Mouse (Mus musculus): Measurements from ENCODE around the gene St8sia4. TPM values are rescaled to one million over a fixed set of nuclear protein-coding genes. Genes with fewer than 3 reads are reported as not detected.

St8sia4 gene
- polyA plus RNA-seq, 1 experiment from 2014 or later = 7.5 TPM

- Histone ChIP-seq H3K36me3 (ENCODE audit: control insufficient read depth, insufficient read depth, low read length) (no peaks in the 10 kb centered on the region), H3K27me3 (ENCODE audit: control insufficient read depth, insufficient read depth, low read length) (no peaks in the 10 kb centered on the region), H3K4me1 (ENCODE audit: control insufficient read depth, insufficient read depth, low read length) (no peaks in the 10 kb centered on the region), H3K9ac (replicated peaks; ENCODE audit: low read depth, low read length) (no peak overlapping the region), H3K4me2 (replicated peaks; ENCODE audit: low read depth, low read length) (no peak overlapping the region), H3K27ac (ENCODE audit: low read length) (no peak overlapping the region), H3K4me3 (ENCODE audit: low read depth, low read length) (no peak overlapping the region), H3K9me3 (ENCODE audit: control insufficient read depth, low read depth, low read length) (no peaks in the 10 kb centered on the region)
- WGBS = 85% methylated on average over 2 of the region's 2 CpGs
- ATAC-seq (ENCODE audit: insufficient number of reproducible peaks, insufficient read depth, low FRiP score, low read depth) = no peak
Observed at GRCm38 (mm10) chr1:95610017-95610416, 57.4 kb downstream of the St8sia4 start.

GRCm38 (mm10) chr1:95609045-95609444 is 58.3 kb downstream of the St8sia4 start:
- no peaks in the 10 kb centered on the region for H3K4me1 ChIP-seq (ENCODE audit: control insufficient read depth, insufficient read depth, low read length)
- H3K4me3 ChIP-seq (ENCODE audit: low read depth, low read length) = no peak overlapping the region
- H3K9ac ChIP-seq (replicated peaks; ENCODE audit: low read depth, low read length) = no peak overlapping the region
- H3K9me3 ChIP-seq (ENCODE audit: control insufficient read depth, low read depth, low read length) = no peaks in the 10 kb centered on the region
- H3K27me3 ChIP-seq (ENCODE audit: control insufficient read depth, insufficient read depth, low read length) = no peaks in the 10 kb centered on the region
- H3K27ac ChIP-seq (ENCODE audit: low read length) = no peak overlapping the region
- no peaks in the 10 kb centered on the region for H3K36me3 ChIP-seq (ENCODE audit: control insufficient read depth, insufficient read depth, low read length)
- WGBS = 82% methylated on average over 5 of the region's 5 CpGs
- no peak overlapping the region for H3K4me2 ChIP-seq (replicated peaks; ENCODE audit: low read depth, low read length)
- no peak for ATAC-seq (ENCODE audit: insufficient number of reproducible peaks, insufficient read depth, low FRiP score, low read depth)

- Histone ChIP-seq H3K36me3 (ENCODE audit: control insufficient read depth, insufficient read depth, low read length) (no peaks in the 10 kb centered on the region), H3K9me3 (ENCODE audit: control insufficient read depth, low read depth, low read length) (no peaks in the 10 kb centered on the region), H3K4me3 (ENCODE audit: low read depth, low read length) (no peak overlapping the region), H3K4me2 (replicated peaks; ENCODE audit: low read depth, low read length) (no peak overlapping the region), H3K27ac (ENCODE audit: low read length) (no peak overlapping the region), H3K4me1 (ENCODE audit: control insufficient read depth, insufficient read depth, low read length) (no peaks in the 10 kb centered on the region), H3K9ac (replicated peaks; ENCODE audit: low read depth, low read length) (no peak overlapping the region), H3K27me3 (ENCODE audit: control insufficient read depth, insufficient read depth, low read length) (no peaks in the 10 kb centered on the region)
- no peak for ATAC-seq (ENCODE audit: insufficient number of reproducible peaks, insufficient read depth, low FRiP score, low read depth)
- 65% methylated on average over 2 of the region's 2 CpGs for whole genome bisulfite sequencing
Observed at GRCm38 (mm10) chr1:95605458-95605857, 61.9 kb downstream of the St8sia4 start.

- H3K4me1 ChIP-seq (ENCODE audit: control insufficient read depth, insufficient read depth, low read length) = no peaks in the 10 kb centered on the region
- no peaks in the 10 kb centered on the region for H3K36me3 ChIP-seq (ENCODE audit: control insufficient read depth, insufficient read depth, low read length)
- no peak for ATAC-seq (ENCODE audit: insufficient number of reproducible peaks, insufficient read depth, low FRiP score, low read depth)
- no peaks in the 10 kb centered on the region for H3K9me3 ChIP-seq (ENCODE audit: control insufficient read depth, low read depth, low read length)
- H3K4me2 ChIP-seq (replicated peaks; ENCODE audit: low read depth, low read length) = no peak overlapping the region
- H3K27ac ChIP-seq (ENCODE audit: low read length) = no peak overlapping the region
- H3K9ac ChIP-seq (replicated peaks; ENCODE audit: low read depth, low read length) = no peak overlapping the region
- no peak overlapping the region for H3K4me3 ChIP-seq (ENCODE audit: low read depth, low read length)
- WGBS = 79% methylated on average over 1 of the region's 1 CpGs
- H3K27me3 ChIP-seq (ENCODE audit: control insufficient read depth, insufficient read depth, low read length) = no peaks in the 10 kb centered on the region
Observed at GRCm38 (mm10) chr1:95598108-95598507, 69.3 kb downstream of the St8sia4 start.

DNA sequence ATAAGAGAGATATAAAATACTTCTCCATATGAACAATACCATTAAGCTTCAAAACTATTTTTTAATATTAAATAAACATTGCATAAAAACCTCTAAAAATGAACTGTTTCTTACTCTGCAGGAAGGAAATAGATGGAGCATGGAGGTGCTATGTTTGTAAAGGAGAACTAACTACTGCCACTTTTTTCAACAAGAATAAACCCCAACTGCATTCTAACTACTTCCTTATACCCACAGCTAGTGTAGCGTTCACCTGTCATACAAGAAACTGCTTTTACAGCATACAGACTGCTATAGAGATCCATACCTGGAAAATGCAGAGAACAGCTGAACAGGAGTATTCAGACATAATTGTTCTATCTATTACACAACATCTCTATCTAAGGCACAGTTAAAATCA is 70.5 kb downstream of the St8sia4 start:
- 94% methylated on average over 1 of the region's 1 CpGs for WGBS
- Histone ChIP-seq H3K4me1 (ENCODE audit: control insufficient read depth, insufficient read depth, low read length) (no peaks in the 10 kb centered on the region), H3K36me3 (ENCODE audit: control insufficient read depth, insufficient read depth, low read length) (no peaks in the 10 kb centered on the region), H3K4me3 (ENCODE audit: low read depth, low read length) (no peak overlapping the region), H3K27me3 (ENCODE audit: control insufficient read depth, insufficient read depth, low read length) (no peaks in the 10 kb centered on the region), H3K27ac (ENCODE audit: low read length) (no peak overlapping the region), H3K9ac (replicated peaks; ENCODE audit: low read depth, low read length) (no peak overlapping the region), H3K9me3 (ENCODE audit: control insufficient read depth, low read depth, low read length) (no peaks in the 10 kb centered on the region), H3K4me2 (replicated peaks; ENCODE audit: low read depth, low read length) (no peak overlapping the region)
- no peak for ATAC-seq (ENCODE audit: insufficient number of reproducible peaks, insufficient read depth, low FRiP score, low read depth)

DNA sequence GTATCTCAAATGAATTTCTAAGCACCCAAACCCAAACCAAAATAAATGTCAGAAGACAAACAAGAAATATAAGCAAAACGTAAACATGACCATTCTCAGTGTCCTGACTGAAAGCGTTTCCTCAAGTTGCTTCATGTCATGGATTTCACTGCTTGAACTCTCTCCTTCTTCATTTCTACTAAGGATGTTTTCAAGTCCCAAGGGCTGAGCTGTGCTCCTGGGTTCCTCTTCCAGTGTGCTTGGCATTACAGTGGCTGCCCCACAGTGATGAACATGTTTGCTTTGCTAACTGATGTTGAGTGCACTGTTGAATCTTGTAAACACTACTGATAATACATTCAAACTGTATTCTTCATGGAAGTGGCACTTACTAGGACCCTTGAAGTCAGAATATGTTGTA is 76.3 kb downstream of the St8sia4 start:
- Histone ChIP-seq H3K27ac (ENCODE audit: low read length) (no peak overlapping the region), H3K36me3 (ENCODE audit: control insufficient read depth, insufficient read depth, low read length) (no peaks in the 10 kb centered on the region), H3K27me3 (ENCODE audit: control insufficient read depth, insufficient read depth, low read length) (no peaks in the 10 kb centered on the region), H3K9ac (replicated peaks; ENCODE audit: low read depth, low read length) (no peak overlapping the region), H3K4me1 (ENCODE audit: control insufficient read depth, insufficient read depth, low read length) (no peaks in the 10 kb centered on the region), H3K4me3 (ENCODE audit: low read depth, low read length) (no peak overlapping the region), H3K4me2 (replicated peaks; ENCODE audit: low read depth, low read length) (no peak overlapping the region), H3K9me3 (ENCODE audit: control insufficient read depth, low read depth, low read length) (no peaks in the 10 kb centered on the region)
- 78% methylated on average over 2 of the region's 2 CpGs for WGBS
- ATAC-seq (ENCODE audit: insufficient number of reproducible peaks, insufficient read depth, low FRiP score, low read depth) = no peak

DNA sequence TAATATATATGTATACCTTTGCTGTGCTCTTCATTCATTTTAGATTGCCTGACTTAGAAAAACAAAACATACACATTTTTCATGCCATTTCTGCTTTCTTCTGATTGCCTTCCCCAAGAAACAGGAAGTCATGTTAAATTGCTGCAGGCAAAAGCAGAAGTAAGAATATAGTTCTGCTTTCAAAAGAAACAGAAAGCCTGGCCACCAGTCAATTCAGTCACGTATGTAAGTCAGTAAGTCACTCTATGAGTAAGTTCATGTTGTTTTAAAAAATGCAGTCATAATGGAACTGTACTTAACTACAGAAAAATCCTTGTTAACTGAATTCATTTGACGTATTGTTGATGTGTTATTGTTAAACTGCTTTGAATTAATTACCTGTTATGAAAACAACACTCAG is 77.3 kb downstream of the St8sia4 start:
- no peak overlapping the region for H3K4me3 ChIP-seq (ENCODE audit: low read depth, low read length)
- H3K27ac ChIP-seq (ENCODE audit: low read length) = no peak overlapping the region
- H3K27me3 ChIP-seq (ENCODE audit: control insufficient read depth, insufficient read depth, low read length) = no peaks in the 10 kb centered on the region
- no peaks in the 10 kb centered on the region for H3K9me3 ChIP-seq (ENCODE audit: control insufficient read depth, low read depth, low read length)
- H3K36me3 ChIP-seq (ENCODE audit: control insufficient read depth, insufficient read depth, low read length) = no peaks in the 10 kb centered on the region
- no peak for ATAC-seq (ENCODE audit: insufficient number of reproducible peaks, insufficient read depth, low FRiP score, low read depth)
- WGBS = 81% methylated on average over 2 of the region's 2 CpGs
- no peak overlapping the region for H3K4me2 ChIP-seq (replicated peaks; ENCODE audit: low read depth, low read length)
- no peak overlapping the region for H3K9ac ChIP-seq (replicated peaks; ENCODE audit: low read depth, low read length)
- no peaks in the 10 kb centered on the region for H3K4me1 ChIP-seq (ENCODE audit: control insufficient read depth, insufficient read depth, low read length)

DNA sequence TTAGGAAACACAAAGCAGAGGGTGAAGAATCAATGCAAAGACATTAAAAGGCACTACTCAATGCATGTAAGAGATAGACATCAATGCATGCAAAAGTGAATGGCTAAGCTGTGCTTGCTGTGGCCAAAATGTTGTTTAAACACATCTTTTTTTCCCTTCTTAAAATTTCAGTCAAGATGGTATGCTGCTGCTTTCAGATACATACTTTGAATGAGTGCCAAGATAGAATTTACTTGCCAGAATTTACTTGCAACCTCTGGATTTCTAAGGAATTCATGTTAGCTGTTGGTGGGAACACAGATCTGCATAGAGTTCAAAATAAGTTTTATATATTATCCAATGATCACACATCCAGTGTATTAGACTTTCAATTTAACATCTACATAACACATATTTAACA is 77.9 kb downstream of the St8sia4 start:
- Histone ChIP-seq H3K4me1 (ENCODE audit: control insufficient read depth, insufficient read depth, low read length) (no peaks in the 10 kb centered on the region), H3K4me2 (replicated peaks; ENCODE audit: low read depth, low read length) (no peak overlapping the region), H3K9me3 (ENCODE audit: control insufficient read depth, low read depth, low read length) (no peaks in the 10 kb centered on the region), H3K9ac (replicated peaks; ENCODE audit: low read depth, low read length) (no peak overlapping the region), H3K27me3 (ENCODE audit: control insufficient read depth, insufficient read depth, low read length) (no peaks in the 10 kb centered on the region), H3K4me3 (ENCODE audit: low read depth, low read length) (no peak overlapping the region), H3K36me3 (ENCODE audit: control insufficient read depth, insufficient read depth, low read length) (no peaks in the 10 kb centered on the region), H3K27ac (ENCODE audit: low read length) (no peak overlapping the region)
- ATAC-seq (ENCODE audit: insufficient number of reproducible peaks, insufficient read depth, low FRiP score, low read depth) = no peak

- no peak for ATAC-seq (ENCODE audit: insufficient number of reproducible peaks, insufficient read depth, low FRiP score, low read depth)
- no peak overlapping the region for H3K9ac ChIP-seq (replicated peaks; ENCODE audit: low read depth, low read length)
- no peaks in the 10 kb centered on the region for H3K4me1 ChIP-seq (ENCODE audit: control insufficient read depth, insufficient read depth, low read length)
- no peaks in the 10 kb centered on the region for H3K36me3 ChIP-seq (ENCODE audit: control insufficient read depth, insufficient read depth, low read length)
- no peaks in the 10 kb centered on the region for H3K27me3 ChIP-seq (ENCODE audit: control insufficient read depth, insufficient read depth, low read length)
- H3K9me3 ChIP-seq (ENCODE audit: control insufficient read depth, low read depth, low read length) = no peaks in the 10 kb centered on the region
- H3K4me3 ChIP-seq (ENCODE audit: low read depth, low read length) = no peak overlapping the region
- WGBS = 71% methylated on average over 1 of the region's 1 CpGs
- H3K27ac ChIP-seq (ENCODE audit: low read length) = no peak overlapping the region
- no peak overlapping the region for H3K4me2 ChIP-seq (replicated peaks; ENCODE audit: low read depth, low read length)
Observed at GRCm38 (mm10) chr1:95583310-95583709, 84.1 kb downstream of the St8sia4 start.

Measured in stomach, embryonic 14.5 days (tissue).